Mouse (Mus musculus) activated CD4-positive, CD25-positive, alpha-beta regulatory T cell, adult 4 months (primary cell): Measurements from ENCODE around the gene Lrrc61. TPM values are rescaled to one million over a fixed set of nuclear protein-coding genes. Genes with fewer than 3 reads are reported as not detected.

Experiments used
- ATAC-seq: one replicate; pipeline ENCODE4 v1.8.0; 2017
- polyA plus RNA-seq, 2 experiments: library from polyadenylated mRNA; unstranded; fragments of 100-300 nt; shearing (Covaris generic); gene quantifications; one replicate each; pipeline ENCODE4 v1.2.1; 2017

The Lrrc61 gene
- polyA plus RNA-seq, 2 experiments from 2014 or later = 35.8 to 39.8 TPM

DNA sequence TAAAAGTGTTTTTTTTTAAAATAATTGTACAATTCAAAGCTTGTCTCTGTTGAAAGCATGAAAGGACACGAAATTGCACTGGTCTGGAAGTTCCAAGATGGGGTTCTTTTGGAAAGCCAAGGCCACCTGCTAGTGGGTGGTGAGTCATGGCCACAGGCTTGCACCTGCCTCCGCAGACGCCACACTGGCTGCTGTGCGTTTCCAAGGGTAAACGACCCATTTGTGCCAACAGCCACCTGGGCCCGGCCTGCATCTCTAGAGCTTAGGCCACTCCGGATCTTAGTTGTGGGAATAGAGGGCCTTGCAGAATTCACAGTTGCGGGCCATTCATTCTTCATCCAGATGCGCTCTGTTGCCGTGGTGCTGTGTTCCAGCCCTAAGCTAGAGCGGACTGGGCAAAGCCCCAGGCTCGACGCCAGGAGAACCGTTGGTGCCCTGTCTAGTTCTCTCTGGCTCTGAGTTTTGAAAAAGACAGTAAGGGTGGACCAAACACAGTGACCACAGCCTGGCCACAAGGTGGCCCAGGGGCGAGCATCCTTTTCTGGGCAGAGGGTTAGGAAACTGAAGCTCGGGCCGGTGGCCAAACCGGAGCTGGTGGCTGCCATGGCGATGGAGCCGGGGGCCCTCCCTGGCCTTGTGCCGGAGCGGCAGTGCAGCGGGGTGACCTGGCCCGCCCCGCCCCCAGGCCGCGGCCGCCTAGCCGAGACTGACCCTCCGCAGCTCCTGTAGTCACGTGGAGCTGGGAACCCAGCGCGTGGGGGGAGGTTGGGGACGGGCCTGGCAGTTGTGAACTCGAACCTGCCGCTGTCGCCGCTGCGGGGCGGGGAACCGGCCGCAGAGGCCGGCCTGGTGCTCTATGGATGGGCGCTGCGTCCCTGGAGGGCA is 38.8 kb downstream of the Lrrc61 start, which contains the start of the genes Repin1 and Gm44965:
Gene Repin1, plus strand, starts transcription at position 726 of the 885 bp plus-strand sequence.
Gene Gm44965, plus strand, starts transcription at position 784 of the 885 bp plus-strand sequence.
- peak; percentile 61 for ATAC-seq

DNA sequence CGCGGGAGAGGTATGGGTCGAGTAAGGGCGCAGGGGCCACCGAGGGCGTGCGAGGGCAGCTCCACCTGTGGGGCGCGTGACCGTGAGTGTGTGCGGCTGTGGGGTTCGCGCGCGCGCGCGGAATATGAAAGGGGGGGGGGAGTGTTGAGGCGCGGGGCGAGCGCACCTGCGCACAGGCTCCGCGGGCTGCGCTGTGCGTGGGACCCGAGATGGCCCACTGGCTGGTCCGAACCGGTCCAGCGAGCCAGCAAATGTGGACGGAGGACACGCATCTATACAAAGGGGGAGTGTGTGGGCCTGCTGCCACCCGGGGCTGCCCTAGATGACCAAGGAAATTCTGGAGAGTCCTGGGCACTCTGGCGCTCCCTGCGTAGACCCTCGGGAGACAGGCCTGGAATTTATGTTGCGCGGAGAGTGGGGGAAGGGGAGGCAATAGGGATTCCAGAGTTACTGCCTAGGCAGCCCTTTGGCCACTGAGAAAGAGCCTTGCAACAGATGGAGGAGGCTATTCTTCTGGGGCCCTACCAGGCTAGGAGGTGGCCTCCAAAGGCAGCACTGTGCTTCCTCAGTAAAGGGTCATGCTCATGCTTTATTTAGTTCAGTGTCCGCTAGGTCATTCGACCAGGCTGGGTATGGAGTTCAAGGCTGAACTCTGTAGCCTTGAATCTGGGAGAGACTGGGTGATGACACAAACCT is 39.6 kb downstream of the Lrrc61 start:
- ATAC-seq = peak; percentile 63

DNA sequence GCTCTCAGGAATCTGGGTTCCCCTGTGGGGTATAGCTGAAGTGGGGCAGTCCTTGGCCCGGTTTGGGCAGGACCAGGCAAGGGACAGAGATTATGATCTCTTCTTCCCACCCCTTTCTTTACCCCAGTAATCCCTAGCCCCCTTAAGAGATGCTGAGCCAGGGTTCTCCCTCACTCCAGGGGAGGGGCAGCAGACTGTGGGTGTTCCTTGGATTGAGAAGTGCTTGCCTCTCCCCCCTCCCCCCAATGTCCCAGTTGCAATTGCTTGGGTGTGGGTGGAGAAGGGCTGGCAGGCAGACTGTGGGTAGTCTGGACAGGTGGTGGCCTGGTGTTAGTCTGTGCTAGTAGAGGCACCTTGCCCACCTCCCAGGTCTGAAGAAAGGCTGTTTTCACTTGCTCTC is 40.7 kb downstream of the Lrrc61 start:
- no peak for ATAC-seq

DNA sequence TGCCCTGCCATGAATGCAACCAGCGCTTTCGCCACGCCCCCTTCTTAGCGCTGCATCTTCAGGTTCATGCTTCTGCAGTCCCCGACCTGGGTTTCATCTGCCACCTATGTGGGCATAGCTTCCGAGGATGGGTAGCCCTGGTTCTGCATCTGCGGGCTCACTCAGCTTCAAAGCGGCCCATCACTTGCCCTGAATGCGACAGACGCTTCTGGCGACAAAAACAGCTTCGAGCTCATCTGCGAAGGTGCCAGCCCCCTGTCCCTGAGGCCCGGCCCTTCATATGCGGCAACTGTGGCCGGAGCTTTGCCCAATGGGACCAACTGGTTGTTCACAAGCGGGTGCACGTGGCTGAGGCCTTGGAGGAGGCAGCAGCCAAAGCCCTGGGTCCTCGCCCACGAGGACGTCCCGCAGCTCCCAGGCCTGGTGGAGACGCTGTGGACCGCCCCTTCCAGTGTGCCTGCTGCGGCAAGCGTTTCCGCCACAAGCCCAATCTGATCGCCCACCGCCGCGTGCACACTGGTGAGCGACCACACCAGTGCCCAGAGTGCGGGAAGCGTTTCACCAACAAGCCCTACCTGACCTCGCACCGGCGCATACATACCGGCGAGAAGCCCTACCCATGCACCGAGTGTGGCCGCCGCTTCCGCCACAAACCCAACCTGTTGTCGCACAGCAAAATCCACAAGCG is 42.1 kb downstream of the Lrrc61 start:
- ATAC-seq = no peak

DNA sequence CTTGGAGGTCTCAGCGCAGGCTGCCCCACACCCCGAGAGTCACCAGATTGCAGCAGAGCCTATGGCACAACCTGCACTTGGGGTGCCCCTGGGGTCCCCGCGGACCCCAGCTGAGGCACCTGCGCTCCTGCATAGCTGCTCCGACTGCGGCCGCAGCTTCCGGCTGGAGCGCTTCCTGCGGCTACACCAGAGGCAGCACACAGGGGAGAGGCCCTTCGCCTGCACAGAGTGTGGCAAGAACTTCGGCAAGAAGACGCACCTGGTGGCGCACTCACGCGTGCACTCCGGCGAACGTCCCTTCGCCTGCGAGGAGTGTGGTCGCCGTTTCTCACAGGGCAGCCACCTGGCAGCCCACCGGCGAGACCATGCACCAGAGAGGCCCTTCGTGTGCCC is 42.6 kb downstream of the Lrrc61 start:
- ATAC-seq = no peak

DNA sequence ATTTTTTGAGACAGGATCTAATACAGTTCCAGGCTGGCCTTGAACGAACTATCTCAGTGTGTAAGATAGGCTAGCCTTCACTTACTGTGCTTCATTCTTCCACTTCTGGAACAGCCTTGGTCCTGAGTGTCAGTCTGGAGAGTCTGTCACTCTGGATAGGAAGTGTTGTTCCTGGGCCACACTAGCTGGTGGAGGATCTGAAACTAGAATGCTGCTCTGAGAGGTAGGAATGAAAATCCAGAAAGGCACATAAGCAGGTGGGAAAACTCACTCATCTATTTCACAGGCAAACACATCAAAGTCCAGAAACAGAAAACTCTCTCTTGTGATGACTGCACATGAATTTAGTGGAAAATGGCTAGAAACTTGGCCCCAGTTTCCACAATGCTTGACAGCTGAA is 46.0 kb downstream of the Lrrc61 start:
- ATAC-seq = no peak

DNA sequence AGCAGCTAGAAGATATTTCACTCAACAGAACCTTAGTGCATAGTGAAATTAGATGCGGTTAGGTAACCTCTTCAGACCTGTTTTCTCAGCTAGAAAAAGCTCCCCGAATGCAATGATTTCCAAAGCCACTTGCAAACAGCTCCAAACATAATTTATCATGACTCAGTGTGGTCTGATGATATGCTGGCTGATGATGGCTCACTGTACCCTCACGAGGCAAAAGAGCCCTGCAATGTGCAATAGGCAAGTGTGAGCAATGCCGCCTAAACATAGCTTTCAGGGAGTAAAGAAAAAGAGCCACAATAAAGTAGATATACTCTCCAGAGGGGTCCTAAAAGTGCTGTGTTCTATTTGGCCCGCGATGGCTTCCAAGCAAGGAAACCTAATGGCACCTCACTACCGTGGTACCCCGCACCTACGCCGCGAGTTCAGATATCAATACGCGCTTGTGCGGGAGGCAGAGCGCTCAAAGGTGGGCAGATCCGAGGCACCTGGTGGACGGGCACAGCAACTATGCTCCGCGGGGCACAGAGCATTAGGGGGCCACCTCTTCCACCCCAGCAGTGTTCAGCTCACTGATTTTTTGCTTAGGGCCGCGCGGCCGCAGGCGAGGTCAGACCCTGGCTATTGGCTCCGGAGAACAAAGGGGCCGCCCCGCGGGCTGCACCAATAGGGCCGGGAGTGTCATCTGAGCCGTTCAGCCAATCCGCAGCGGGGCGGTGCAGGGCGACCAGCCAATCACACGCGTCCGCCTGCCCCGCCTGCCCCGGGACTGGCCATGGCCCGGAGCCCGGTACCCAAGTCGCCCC is 46.9 kb downstream of the Lrrc61 start, which contains the start of gene Zfp775:
Gene Zfp775, plus strand, starts transcription at position 793 of the 809 bp plus-strand sequence.
- ATAC-seq = peak; percentile 97

DNA sequence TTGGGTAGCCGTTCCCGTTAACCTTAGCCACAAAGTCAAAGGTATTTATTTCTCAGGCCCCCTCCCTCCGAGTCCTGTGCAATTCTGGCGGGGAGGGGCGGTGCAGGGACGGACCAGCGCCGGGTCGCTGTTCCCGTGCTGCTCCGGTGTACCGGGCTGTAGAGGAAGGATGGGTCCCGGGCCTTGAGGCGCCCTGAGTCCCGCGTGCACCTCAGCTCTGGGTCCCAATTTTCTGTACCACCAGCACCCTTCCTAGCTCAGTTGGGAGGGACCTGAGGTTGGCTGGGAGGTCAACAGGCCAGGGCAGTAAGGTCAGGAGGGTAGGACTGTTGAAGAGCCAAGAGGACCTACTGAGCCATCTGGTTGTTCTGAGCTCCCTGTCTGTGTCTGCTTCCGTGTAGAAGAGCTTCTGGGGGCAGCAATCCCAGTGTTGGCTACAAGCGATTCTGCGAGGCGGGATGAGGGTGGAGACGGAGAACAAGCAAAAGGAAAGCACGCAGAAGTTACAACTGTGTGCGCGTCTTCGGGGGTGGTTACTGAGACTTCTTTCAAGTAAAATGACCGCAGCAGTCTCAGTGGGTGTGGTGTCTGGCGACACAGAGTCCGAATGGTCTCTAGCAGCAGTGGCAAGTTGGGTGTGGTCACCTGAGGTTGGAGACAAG is 47.6 kb downstream of the Lrrc61 start:
- ATAC-seq = peak; percentile 51

DNA sequence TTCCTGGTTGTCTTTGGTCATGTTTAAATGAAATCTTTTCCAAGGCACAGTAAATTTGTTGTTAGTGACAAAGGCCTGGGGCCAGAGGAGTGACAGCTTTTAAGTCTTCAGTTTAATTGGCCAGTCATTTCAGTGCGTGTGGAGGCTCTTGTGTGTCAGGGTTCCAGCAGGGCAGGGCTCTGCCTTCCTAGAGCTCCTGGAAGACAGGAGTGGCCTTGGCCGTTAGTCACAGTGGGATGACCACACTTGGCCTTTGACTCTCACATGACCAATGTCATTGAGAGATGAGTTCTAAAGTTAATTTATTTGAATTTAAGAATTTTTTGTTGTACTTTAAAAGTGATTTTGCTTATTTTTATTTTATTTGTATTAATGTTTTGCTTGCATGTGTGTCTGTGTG is 53.5 kb downstream of the Lrrc61 start:
- no peak for ATAC-seq

DNA sequence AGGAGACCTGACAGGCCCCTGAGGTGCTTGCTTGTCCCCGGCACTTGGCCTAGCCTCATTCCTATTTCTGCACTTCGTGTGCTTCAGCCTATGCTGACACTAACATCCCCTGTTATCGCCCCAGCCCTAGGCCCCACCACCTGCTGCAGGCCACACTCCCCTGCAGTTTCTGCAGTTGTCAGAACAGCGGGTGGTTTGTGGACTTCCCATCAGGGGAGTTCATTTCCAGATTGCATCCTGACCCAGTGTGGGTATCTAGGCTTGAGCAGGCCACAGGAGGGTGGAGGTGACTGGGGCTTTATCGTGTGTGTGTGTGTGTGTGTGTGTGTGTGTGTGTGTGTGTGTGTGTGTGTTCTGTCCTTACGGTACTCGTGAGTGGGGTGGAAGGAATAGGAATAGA is 54.9 kb downstream of the Lrrc61 start:
- no peak for ATAC-seq

DNA sequence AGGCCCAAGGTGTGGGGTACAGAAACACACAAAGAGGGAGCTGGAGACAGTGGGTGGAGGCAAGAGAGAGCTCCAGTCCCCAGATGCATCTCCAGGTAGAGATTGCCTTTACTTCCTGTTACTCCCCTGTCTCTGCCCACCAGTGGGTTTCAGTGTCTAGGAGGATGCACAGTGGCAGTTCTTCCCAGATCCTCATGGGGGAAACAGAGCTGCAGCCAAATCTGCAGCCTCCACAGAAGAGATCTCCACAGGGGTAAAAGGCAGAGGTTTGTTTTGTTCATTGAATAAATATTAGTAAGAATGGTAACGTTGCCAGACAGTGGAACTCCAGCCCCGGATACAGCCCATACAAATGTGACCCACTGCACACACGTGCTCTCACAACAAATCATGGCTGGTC is 56.1 kb downstream of the Lrrc61 start:
- no peak for ATAC-seq

DNA sequence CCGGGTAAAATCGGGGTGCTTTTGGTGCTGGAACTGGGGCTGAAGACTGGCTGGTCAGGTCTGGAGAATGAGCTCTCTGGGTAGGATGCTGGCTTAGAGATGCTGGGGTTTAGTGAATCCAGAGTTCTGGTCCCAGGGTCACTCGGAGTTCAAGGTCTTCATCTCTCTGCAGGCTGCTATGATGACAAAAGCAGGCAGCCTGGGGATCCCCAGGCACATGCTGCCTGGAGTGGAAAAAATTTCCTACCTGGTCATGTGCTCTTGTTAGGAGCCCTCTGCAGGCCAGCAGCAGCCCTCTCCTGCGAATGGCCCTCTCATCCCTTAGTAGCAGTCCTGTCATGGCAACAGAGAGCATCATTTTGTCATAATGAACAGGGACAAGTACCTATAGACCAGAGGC is 58.9 kb downstream of the Lrrc61 start:
- no peak for ATAC-seq

DNA sequence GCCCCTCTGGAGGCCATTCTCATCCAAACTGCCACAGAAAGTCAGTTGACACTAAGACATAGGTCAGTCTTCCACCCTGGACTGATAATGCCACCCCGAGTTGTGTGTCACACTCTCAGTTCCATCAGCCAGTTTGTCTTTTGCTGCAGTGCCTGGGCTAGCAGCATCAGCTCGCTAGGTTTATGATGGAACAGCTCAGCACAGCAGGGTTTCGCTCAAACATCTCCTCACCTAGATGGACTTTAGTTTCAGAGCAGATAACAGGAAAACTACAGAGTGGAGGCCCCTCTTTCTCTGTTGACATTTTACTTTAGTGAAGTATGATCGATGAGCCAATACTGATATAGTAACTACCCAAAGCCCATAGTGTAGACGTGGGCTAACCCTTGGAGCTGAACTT is 60.2 kb downstream of the Lrrc61 start:
- ATAC-seq = no peak

DNA sequence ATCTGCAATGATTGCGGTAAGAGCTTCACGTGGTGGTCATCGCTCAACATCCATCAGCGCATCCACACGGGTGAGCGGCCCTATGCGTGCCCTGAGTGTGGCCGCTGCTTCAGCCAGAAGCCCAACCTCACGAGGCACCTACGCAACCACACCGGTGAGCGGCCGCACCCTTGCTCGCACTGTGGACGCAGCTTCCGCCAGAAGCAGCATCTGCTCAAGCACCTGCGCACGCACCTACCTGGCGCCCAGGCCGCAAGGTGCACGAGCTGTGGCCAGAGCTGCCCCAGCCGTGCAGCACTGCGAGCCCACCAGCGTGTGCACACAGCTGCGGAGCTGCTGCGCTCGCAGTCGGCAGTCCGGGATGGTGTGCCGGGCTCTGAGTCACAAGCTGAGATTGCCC is 65.4 kb downstream of the Lrrc61 start:
- no peak for ATAC-seq

Other genes with a start within 250 kb of the Lrrc61 start
- gene Krba1, start 159.2 kb upstream of the Lrrc61 start, polyA plus RNA-seq = 10 to 100 TPM in 1 of 2 experiments, 1 to 10 TPM in 1; 9.8 to 11.1 TPM
- gene Zfp467, start 109.0 kb upstream of the Lrrc61 start, polyA plus RNA-seq = 1 to 10 TPM; 7.4 to 9.7 TPM
- under 1 TPM; 0.04 to 0.55 TPM for gene Sspo, start 106.6 kb upstream of the Lrrc61 start, polyA plus RNA-seq
- not detected for gene Atp6v0e2, start 17.2 kb upstream of the Lrrc61 start, polyA plus RNA-seq
- gene Rarres2, start 18.0 kb downstream of the Lrrc61 start, polyA plus RNA-seq = under 1 TPM in 1 of 2 experiments, not detected in 1; 0.83 TPM
- gene Gm45021, start 34.8 kb downstream of the Lrrc61 start, polyA plus RNA-seq = not detected
- gene Repin1, start 39.1 kb downstream of the Lrrc61 start, polyA plus RNA-seq = 1 to 10 TPM; 2.1 to 3.3 TPM
- not detected for gene Gm44965, start 39.1 kb downstream of the Lrrc61 start, polyA plus RNA-seq
- gene Zfp775, start 47.3 kb downstream of the Lrrc61 start, polyA plus RNA-seq = 1 to 10 TPM; 4.8 to 6.1 TPM
- gene AI854703, start 72.0 kb downstream of the Lrrc61 start, polyA plus RNA-seq = 1 to 10 TPM; 1.2 to 1.7 TPM
- gene Gimap8, start 92.4 kb downstream of the Lrrc61 start, polyA plus RNA-seq = 100 to 1,000 TPM in 1 of 2 experiments, 10 to 100 TPM in 1; 97.4 to 135 TPM
- 100 to 1,000 TPM; 237 to 239 TPM for gene Gimap9, start 121.3 kb downstream of the Lrrc61 start, polyA plus RNA-seq
- gene Gimap4, start 129.8 kb downstream of the Lrrc61 start, polyA plus RNA-seq = 1,000 to 10,000 TPM; 1,705 to 1,816 TPM
- 100 to 1,000 TPM; 849 to 944 TPM for gene Gimap6, start 153.4 kb downstream of the Lrrc61 start, polyA plus RNA-seq
- 10 to 100 TPM; 42.8 to 45.0 TPM for gene Gm28053, start 163.8 kb downstream of the Lrrc61 start, polyA plus RNA-seq
- gene Gimap7, start 163.8 kb downstream of the Lrrc61 start, polyA plus RNA-seq = 100 to 1,000 TPM; 444 to 529 TPM
- 100 to 1,000 TPM; 321 to 429 TPM for gene Gimap1, start 184.3 kb downstream of the Lrrc61 start, polyA plus RNA-seq
- 100 to 1,000 TPM; 198 to 220 TPM for gene Gimap5, start 191.4 kb downstream of the Lrrc61 start, polyA plus RNA-seq
- 1,000 to 10,000 TPM; 1,102 to 1,198 TPM for gene Gimap3, start 216.1 kb downstream of the Lrrc61 start, polyA plus RNA-seq